Mouse (Mus musculus): Measurements from ENCODE around the gene Fxyd7. TPM values are rescaled to one million over a fixed set of nuclear protein-coding genes. Genes with fewer than 3 reads are reported as not detected.

Gene Fxyd7
- 5.4 and 7.1 TPM in 2 replicates for polyA plus RNA-seq (2012; rRNA removed; ENCODE audit: low replicate concordance)

DNA sequence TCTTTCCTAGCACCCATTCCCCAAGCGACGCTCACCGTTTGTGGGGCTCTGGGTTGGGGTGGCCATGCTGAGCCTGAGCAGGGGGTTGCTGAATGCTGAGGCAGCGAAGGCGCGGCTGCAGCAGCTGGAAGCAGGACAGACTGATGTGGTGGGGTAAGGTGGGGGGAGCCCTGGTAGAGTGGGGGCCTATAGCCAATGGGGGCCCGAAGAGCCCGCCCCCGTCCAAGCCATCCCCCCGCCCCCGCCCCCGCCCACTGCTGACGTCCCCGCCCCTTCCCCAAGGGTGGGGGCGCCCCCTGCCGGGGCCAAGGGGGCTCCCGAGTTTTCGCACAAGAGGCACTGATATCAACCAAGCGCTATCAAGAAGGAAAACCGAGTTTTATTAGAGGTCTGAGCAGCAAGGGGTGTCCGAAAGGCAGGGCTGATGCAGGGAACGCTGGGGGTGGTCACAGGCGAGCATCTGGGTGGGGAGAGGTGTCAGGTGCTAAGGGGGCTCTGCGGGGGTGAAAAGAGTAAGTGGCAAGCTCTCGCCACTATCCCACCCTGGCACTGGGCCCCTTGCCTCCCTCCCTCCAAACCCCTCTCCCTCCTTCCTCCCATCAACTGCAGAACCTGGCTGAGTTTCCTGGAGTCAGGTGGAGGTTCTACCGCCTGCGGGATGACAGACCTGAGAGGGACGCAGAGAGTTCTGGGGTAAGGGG is at the start of gene Fxyd7:
Fxyd7 (minus strand) TSS at position 147 of the 701 bp plus-strand sequence.

GRCm38 (mm10) chr7:31076492-31076891 is 25.2 kb upstream of the Fxyd7 start, which contains the start of gene Fxyd3:
Gene Fxyd3, minus strand, starts transcription at chr7:31076704.

DNA sequence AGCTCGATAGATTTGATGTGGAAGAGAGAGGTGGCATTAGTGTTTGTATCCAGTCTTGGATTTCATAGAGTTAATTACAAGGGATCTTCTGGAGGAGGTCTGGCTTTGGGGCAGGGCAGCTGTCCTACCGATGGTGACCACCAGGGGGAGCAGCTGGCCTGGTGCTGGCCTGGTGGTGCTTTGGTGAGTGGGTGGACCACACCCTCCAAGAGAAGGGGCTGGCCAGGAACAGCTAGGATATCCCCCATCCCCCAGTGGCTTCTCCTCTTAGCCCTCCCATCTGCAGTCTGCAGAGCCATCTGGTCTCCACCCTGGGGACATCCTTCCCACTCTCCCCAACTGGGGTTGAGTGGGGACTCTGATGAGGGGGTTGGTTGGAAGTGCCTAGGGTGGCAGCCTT is 7.8 kb upstream of the Fxyd7 start, which contains the start of gene Lgi4:
Lgi4 (plus strand) TSS at position 235 of the 400 bp plus-strand sequence.

GRCm38 (mm10) chr7:31057071-31057470 is 5.8 kb upstream of the Fxyd7 start, which contains the start of gene Fxyd1:
Gene Fxyd1, minus strand, starts transcription at chr7:31057199.

GRCm38 (mm10) chr7:31042431-31042910 is 8.8 kb downstream of the Fxyd7 start, which contains the start of gene Fxyd5:
Gene Fxyd5, minus strand, starts transcription at chr7:31042481.

Other genes starting within 250 kb of the Fxyd7 start
- 13.3 and 15.3 TPM in 2 replicates for gene Ffar2, start 227.7 kb downstream of the Fxyd7 start, polyA plus RNA-seq (2012; rRNA removed; ENCODE audit: low replicate concordance)
- gene Ffar3, start 195.3 kb downstream of the Fxyd7 start, polyA plus RNA-seq (2012; rRNA removed; ENCODE audit: low replicate concordance) = 1.8 and 1.9 TPM in 2 replicates
- 0.26 and 0.87 TPM in 2 replicates for gene Ffar1, start 189.9 kb downstream of the Fxyd7 start, polyA plus RNA-seq (2012; rRNA removed; ENCODE audit: low replicate concordance)
- 0.71 and 3.5 TPM in 2 replicates for gene Cd22, start 171.1 kb downstream of the Fxyd7 start, polyA plus RNA-seq (2012; rRNA removed; ENCODE audit: low replicate concordance)
- 0.37 and 0.68 TPM in 2 replicates for gene Mag, start 136.6 kb downstream of the Fxyd7 start, polyA plus RNA-seq (2012; rRNA removed; ENCODE audit: low replicate concordance)
- gene Hamp2, start 126.8 kb downstream of the Fxyd7 start, polyA plus RNA-seq (2012; rRNA removed; ENCODE audit: low replicate concordance) = 0.68 and 13.0 TPM in 2 replicates
- 2.0 and 2.1 TPM in 2 replicates for gene Hamp, start 107.4 kb downstream of the Fxyd7 start, polyA plus RNA-seq (2012; rRNA removed; ENCODE audit: low replicate concordance)
- gene Usf2, start 94.7 kb downstream of the Fxyd7 start, polyA plus RNA-seq (2012; rRNA removed; ENCODE audit: low replicate concordance) = 107 and 186 TPM in 2 replicates
- gene Lsr, start 78.0 kb downstream of the Fxyd7 start, polyA plus RNA-seq (2012; rRNA removed; ENCODE audit: low replicate concordance) = 331 and 790 TPM in 2 replicates
- 6.0 and 7.2 TPM in 2 replicates for gene Fam187b, start 77.7 kb downstream of the Fxyd7 start, polyA plus RNA-seq (2012; rRNA removed; ENCODE audit: low replicate concordance)
- 32.5 and 36.7 TPM in 2 replicates for gene Fxyd5, start 9.0 kb downstream of the Fxyd7 start, polyA plus RNA-seq (2012; rRNA removed; ENCODE audit: low replicate concordance)
- 72.1 and 108 TPM in 2 replicates for gene Fxyd1, start 5.7 kb upstream of the Fxyd7 start, polyA plus RNA-seq (2012; rRNA removed; ENCODE audit: low replicate concordance)
- 3.1 and 4.7 TPM in 2 replicates for gene Lgi4, start 7.9 kb upstream of the Fxyd7 start, polyA plus RNA-seq (2012; rRNA removed; ENCODE audit: low replicate concordance)
- 18.4 and 81.6 TPM in 2 replicates for gene Fxyd3, start 25.2 kb upstream of the Fxyd7 start, polyA plus RNA-seq (2012; rRNA removed; ENCODE audit: low replicate concordance)
- gene Hpn, start 63.8 kb upstream of the Fxyd7 start, polyA plus RNA-seq (2012; rRNA removed; ENCODE audit: low replicate concordance) = 4.8 and 38.5 TPM in 2 replicates
- gene Scn1b, start 75.5 kb upstream of the Fxyd7 start, polyA plus RNA-seq (2012; rRNA removed; ENCODE audit: low replicate concordance) = 14.7 and 28.1 TPM in 2 replicates
- gene Gramd1a, start 104.4 kb upstream of the Fxyd7 start, polyA plus RNA-seq (2012; rRNA removed; ENCODE audit: low replicate concordance) = 73.3 and 105 TPM in 2 replicates
- not detected in 2 replicates for gene Scgb2b2, start 239.0 kb upstream of the Fxyd7 start, polyA plus RNA-seq (2012; rRNA removed; ENCODE audit: low replicate concordance)
- gene Scgb1b2, start 240.4 kb upstream of the Fxyd7 start, polyA plus RNA-seq (2012; rRNA removed; ENCODE audit: low replicate concordance) = not detected in 2 replicates